Mouse (Mus musculus): ENCODE measurements around the gene Gm2310.
A peak's percentile ranks its signal among the peaks of the same experiment; 100 is the strongest.
"Not testable (repeated sequence)": the region's sequence is repeated elsewhere in the genome, so short reads cannot be mapped to it uniquely, and the experiment has no call there.

Gm2310 gene

GRCm38 (mm10) chr15:8519853-8520252 lies at the start of gene Gm2310:
Gene Gm2310 (minus strand): TSS chr15:8519953.
- DNase-seq (ENCODE audit: low spot score in 2 of 2), result not testable (repeated sequence)

- peak; percentile 68 to 77 for DNase-seq (ENCODE audit: low spot score in 2 of 2)
Observed at GRCm38 (mm10) chr15:8568645-8569528, 49.1 kb upstream of the Gm2310 start.

GRCm38 (mm10) chr15:8568286-8568644 lies 48.5 kb upstream of the Gm2310 start:
- no peak for DNase-seq (ENCODE audit: low spot score in 2 of 2)

- no peak for DNase-seq (ENCODE audit: low spot score in 2 of 2)
Observed at GRCm38 (mm10) chr15:8565416-8565815, 45.7 kb upstream of the Gm2310 start.

GRCm38 (mm10) chr15:8564331-8564730 lies 44.6 kb upstream of the Gm2310 start:
- DNase-seq (ENCODE audit: low spot score in 2 of 2), result no peak

- DNase-seq (ENCODE audit: low spot score in 2 of 2), result no peak
Observed at GRCm38 (mm10) chr15:8563423-8564194, 43.9 kb upstream of the Gm2310 start.

GRCm38 (mm10) chr15:8562776-8563175 lies 43.0 kb upstream of the Gm2310 start:
- no peak for DNase-seq (ENCODE audit: low spot score in 2 of 2)

- DNase-seq (ENCODE audit: low spot score in 2 of 2), result no peak
Observed at GRCm38 (mm10) chr15:8531201-8531600, 11.4 kb upstream of the Gm2310 start.

GRCm38 (mm10) chr15:8512957-8513356 lies 6.8 kb downstream of the Gm2310 start:
- no peak for DNase-seq (ENCODE audit: low spot score in 2 of 2)

GRCm38 (mm10) chr15:8511861-8512260 lies 7.9 kb downstream of the Gm2310 start:
- peak; percentile 5 to 6 for DNase-seq (ENCODE audit: low spot score in 2 of 2)

GRCm38 (mm10) chr15:8502431-8502830 lies 17.3 kb downstream of the Gm2310 start:
- DNase-seq (ENCODE audit: low spot score in 2 of 2), result no peak

GRCm38 (mm10) chr15:8485261-8485660 lies 34.5 kb downstream of the Gm2310 start:
- DNase-seq (ENCODE audit: low spot score in 2 of 2), result no peak

- DNase-seq (ENCODE audit: low spot score in 2 of 2), result no peak
Observed at GRCm38 (mm10) chr15:8469006-8469575, 50.7 kb downstream of the Gm2310 start.

Data from frontal cortex, postnatal 14 days (tissue).